ENCODE assay signal across 11 mouse cellular contexts in genomic region chr5:146691745-146692144, GRCm38 (mm10).
A peak's percentile ranks its signal among the peaks of the same experiment; 100 is the strongest.
DNase-seq lines count a peak whose midpoint lies in the region; ATAC-seq and TF ChIP-seq lines count a peak whose summit lies in the region.
"Had no signal": no experiment of that assay in that cellular context is flagged by ENCODE, and none has a peak within 500 bp of the region (broad histone marks: within the 10 kb centered on the region; RNA-seq: fewer than 3 reads in every experiment).

No protein-coding gene starts in this region.

- H3K36me3 ChIP-seq in heart, postnatal 0 days (replicated peaks; ENCODE audit: control insufficient read depth, insufficient read depth, low read length): no peaks in the 10 kb centered on the region
- H3K36me3 ChIP-seq in liver, embryonic 11.5 days (ENCODE audit: control insufficient read depth, insufficient read depth, low read length): no peaks in the 10 kb centered on the region

- H3K27me3 ChIP-seq in heart, postnatal 0 days (ENCODE audit: control insufficient read depth, insufficient read depth, low read length): no peaks in the 10 kb centered on the region
- no peaks in the 10 kb centered on the region for H3K27me3 ChIP-seq in Patski
- H3K27me3 ChIP-seq in liver, embryonic 11.5 days (replicated peaks; ENCODE audit: control insufficient read depth, insufficient read depth, low read length): no peaks in the 10 kb centered on the region

- CTCF ChIA-PET in Patski (lab: Charles Lee): interaction anchor here (0.8 to 5.0 kb wide), 21 partner anchors 10 to 214 kb away, joined by 3 to 60 read pairs (median 6); partner anchors contain the start of gene Rasl11a

- H3K27ac ChIP-seq in heart, postnatal 0 days (ENCODE audit: low read depth): no peak overlapping the region
- peak overlapping the region; percentile 89; the same call in 1 of the 2 replicates for H3K27ac ChIP-seq in liver, embryonic 11.5 days (ENCODE audit: low read depth, low read length)

- TF ChIP-seq CTCF in heart, postnatal 0 days (IDR thresholded peaks at IDR 0.05; ENCODE audit: low read depth): no peak
- TF ChIP-seq CTCF in Patski (IDR thresholded peaks at IDR 0.05): no peak

- no peaks in the 10 kb centered on the region for H3K9me3 ChIP-seq in heart, postnatal 0 days (replicated peaks; ENCODE audit: control insufficient read depth, low read length)
- H3K9me3 ChIP-seq in liver, embryonic 11.5 days (ENCODE audit: control insufficient read depth, low read length): no peaks in the 10 kb centered on the region

- no peaks in the 10 kb centered on the region for H3K4me1 ChIP-seq in heart, postnatal 0 days (ENCODE audit: control insufficient read depth, insufficient read depth)
- peaks cover 24% of the 10 kb centered on the region for H3K4me1 ChIP-seq in liver, embryonic 11.5 days (replicated peaks; ENCODE audit: control insufficient read depth, insufficient read depth, low read length)

- intact Hi-C loops in heart, postnatal 14 days (cut with DNase I): no loop called here

- POLR2A ChIA-PET in Patski (lab: Charles Lee): interaction anchor here (0.6 to 7.6 kb wide), 12 partner anchors 10 to 212 kb away, joined by 3 to 85 read pairs (median 7); partner anchors contain the start of genes Rasl11a and Usp12

- in situ Hi-C loops in Patski (cut with MboI; ENCODE audit: low pct_unique_long_range_greater_than_20kb): loop anchor here (5.0 to 25.0 kb wide), 3 partner anchors 156 to 1021 kb away; partner anchors contain the start of gene Rasl11a

- 0 out of 2 replicates have a peak, but pooled peaks have one; percentile 21 for ATAC-seq in heart, postnatal 0 days (ENCODE audit: insufficient read depth, low read depth)
- ATAC-seq in Patski: peak; percentile 44
- ATAC-seq in liver, embryonic 11.5 days (replicated peaks; ENCODE audit: low FRiP score): peak; percentile 42
- no peak for ATAC-seq in inflammation-experienced regulatory T-cells, adult 6 months

- no peak for DNase-seq in heart, postnatal 0 days (ENCODE audit: low spot score)
- no peak for DNase-seq in heart, postnatal 14 days
- DNase-seq in 3T3-L1 (ENCODE audit: low read depth, low spot score) (peak; percentile 84), Patski (ENCODE audit: low read depth, low spot score) (no peak)
- DNase-seq in liver, embryonic 11.5 days (ENCODE audit: low spot score): no peak
- no peak for DNase-seq in spleen, adult 18-20 months
- DNase-seq in urinary bladder, postnatal 10 days (ENCODE audit: low spot score): no peak
- DNase-seq: cerebellum, adult 11-12 months; heart, adult 11 months had no signal

- 52% methylated on average over 8 of the region's 8 CpGs for WGBS in heart, postnatal 0 days
- WGBS in liver, embryonic 11.5 days: 50% methylated on average over 8 of the region's 8 CpGs

- H3K4me3 ChIP-seq in heart, postnatal 0 days (ENCODE audit: low read depth, low read length): no peak overlapping the region
- H3K4me3 ChIP-seq in liver, embryonic 11.5 days (ENCODE audit: low read depth, low read length): no peak overlapping the region
- H3K4me3 ChIP-seq: myocyte had no signal

- TF ChIP-seq EP300 in heart, postnatal 0 days (IDR thresholded peaks at IDR 0.05; ENCODE audit: low read depth): no peak

- no peak overlapping the region for H3K9ac ChIP-seq in heart, postnatal 0 days (replicated peaks; ENCODE audit: low read depth, low read length)
- H3K9ac ChIP-seq in liver, embryonic 11.5 days (ENCODE audit: low read depth, low read length): no peak overlapping the region; the same call in 1 of the 2 replicates

- no peak overlapping the region for H3K4me2 ChIP-seq in heart, postnatal 0 days (ENCODE audit: low read depth, low read length)
- no peak overlapping the region for H3K4me2 ChIP-seq in liver, embryonic 11.5 days
